Mouse (Mus musculus): ENCODE results near the gene 2210016F16Rik.
A peak's percentile ranks its signal among the peaks of the same experiment; 100 is the strongest.
"Not testable (repeated sequence)": the region's sequence is repeated elsewhere in the genome, so short reads cannot be mapped to it uniquely, and the experiment has no call there.

The 2210016F16Rik gene

GRCm38 (mm10) chr13:58384779-58385546 is at the start of gene 2210016F16Rik:
Gene 2210016F16Rik (minus strand): TSS chr13:58385225.
- peak; percentile 59 for DNase-seq

GRCm38 (mm10) chr13:58423061-58423660 is 38.1 kb upstream of the 2210016F16Rik start:
- no peak for DNase-seq

GRCm38 (mm10) chr13:58422242-58422641 is 37.2 kb upstream of the 2210016F16Rik start:
- DNase-seq: no peak

- no peak for DNase-seq
Observed at GRCm38 (mm10) chr13:58421026-58421425, 36.0 kb upstream of the 2210016F16Rik start.

GRCm38 (mm10) chr13:58419266-58419665 is 34.2 kb upstream of the 2210016F16Rik start:
- DNase-seq: no peak

- no peak for DNase-seq
Observed at GRCm38 (mm10) chr13:58418656-58419055, 33.6 kb upstream of the 2210016F16Rik start.

- no peak for DNase-seq
Observed at GRCm38 (mm10) chr13:58415838-58416237, 30.8 kb upstream of the 2210016F16Rik start.

- peak; percentile 57 for DNase-seq
Observed at GRCm38 (mm10) chr13:58415374-58415773, 30.3 kb upstream of the 2210016F16Rik start.

- DNase-seq: peak; percentile 1
Observed at GRCm38 (mm10) chr13:58411073-58411472, 26.0 kb upstream of the 2210016F16Rik start.

GRCm38 (mm10) chr13:58403243-58403642 is 18.2 kb upstream of the 2210016F16Rik start, which contains the start of gene Hnrnpk:
Gene Hnrnpk (minus strand): TSS chr13:58403343.
- DNase-seq: not testable (repeated sequence)

- DNase-seq: no peak
Observed at GRCm38 (mm10) chr13:58402744-58403110, 17.7 kb upstream of the 2210016F16Rik start.

GRCm38 (mm10) chr13:58402003-58402743 is 17.1 kb upstream of the 2210016F16Rik start, which contains the start of gene Rmi1:
Gene Rmi1 (plus strand): TSS chr13:58402248.
- DNase-seq: peak; percentile 96

GRCm38 (mm10) chr13:58401135-58402002 is 16.3 kb upstream of the 2210016F16Rik start:
- peak; percentile 61 for DNase-seq

- DNase-seq: no peak
Observed at GRCm38 (mm10) chr13:58400576-58400975, 15.6 kb upstream of the 2210016F16Rik start.

GRCm38 (mm10) chr13:58397651-58398050 is 12.6 kb upstream of the 2210016F16Rik start:
- no peak for DNase-seq

- DNase-seq: not testable (repeated sequence)
Observed at GRCm38 (mm10) chr13:58394392-58394791, 9.4 kb upstream of the 2210016F16Rik start.

- DNase-seq: no peak
Observed at GRCm38 (mm10) chr13:58389324-58389951, 4.4 kb upstream of the 2210016F16Rik start.

- DNase-seq: no peak
Observed at GRCm38 (mm10) chr13:58388379-58388778, 3.4 kb upstream of the 2210016F16Rik start.

- DNase-seq: peak; percentile 61
Observed at GRCm38 (mm10) chr13:58387948-58388347, 2.9 kb upstream of the 2210016F16Rik start.

- no peak for DNase-seq
Observed at GRCm38 (mm10) chr13:58385547-58385920, 509 bp upstream of the 2210016F16Rik start.

- no peak for DNase-seq
Observed at GRCm38 (mm10) chr13:58384371-58384770, 654 bp downstream of the 2210016F16Rik start.

GRCm38 (mm10) chr13:58373153-58373470 is 11.9 kb downstream of the 2210016F16Rik start:
- no peak for DNase-seq
